Mouse (Mus musculus) adrenal gland (tissue): ENCODE data around the gene Stk38.

ENCODE experiments used
- intact Hi-C: fragments of 180-260 bp; cut with DNase I; formaldehyde crosslinking; loops from one replicate; pipeline ENCODE4 v1.15.1; 2025

Gene Stk38

GRCm38 (mm10) chr17:28961596-28961995 is 46.2 kb downstream of the Stk38 start:
- intact Hi-C loops, result no loop called here

- intact Hi-C loops, result no loop called here
Observed at GRCm38 (mm10) chr17:28960597-28960996, 47.2 kb downstream of the Stk38 start.

GRCm38 (mm10) chr17:28954416-28954815 is 53.4 kb downstream of the Stk38 start:
- intact Hi-C loops, result no loop called here

GRCm38 (mm10) chr17:28953251-28953650 is 54.5 kb downstream of the Stk38 start:
- intact Hi-C loops, result no loop called here

- intact Hi-C loops, result no loop called here
Observed at GRCm38 (mm10) chr17:28951831-28952799, 55.7 kb downstream of the Stk38 start, which contains the start of gene Kctd20. Kctd20 (plus strand) TSS chr17:28951950.

GRCm38 (mm10) chr17:28950751-28951150 is 57.0 kb downstream of the Stk38 start:
- intact Hi-C loops, result no loop called here

- intact Hi-C loops, result no loop called here
Observed at GRCm38 (mm10) chr17:28948661-28949060, 59.1 kb downstream of the Stk38 start.

GRCm38 (mm10) chr17:28947011-28947939 is 60.5 kb downstream of the Stk38 start:
- intact Hi-C loops, result no loop called here

GRCm38 (mm10) chr17:28944481-28944880 is 63.3 kb downstream of the Stk38 start:
- intact Hi-C loops, result no loop called here

GRCm38 (mm10) chr17:28943740-28944139 is 64.1 kb downstream of the Stk38 start, which contains the start of gene Pxt1:
Pxt1 (minus strand) TSS chr17:28943840.
- intact Hi-C loops, result no loop called here

- intact Hi-C loops, result no loop called here
Observed at GRCm38 (mm10) chr17:28942101-28942500, 65.7 kb downstream of the Stk38 start.

GRCm38 (mm10) chr17:28940776-28941555 is 66.8 kb downstream of the Stk38 start:
- intact Hi-C loops, result no loop called here

- intact Hi-C loops, result no loop called here
Observed at GRCm38 (mm10) chr17:28936622-28937345, 71.0 kb downstream of the Stk38 start.

GRCm38 (mm10) chr17:28936133-28936532 is 71.7 kb downstream of the Stk38 start:
- intact Hi-C loops, result no loop called here

- intact Hi-C loops, result no loop called here
Observed at GRCm38 (mm10) chr17:28934120-28934916, 73.5 kb downstream of the Stk38 start.

- intact Hi-C loops, result no loop called here
Observed at GRCm38 (mm10) chr17:28932274-28932673, 75.5 kb downstream of the Stk38 start.

GRCm38 (mm10) chr17:28931436-28932211 is 76.2 kb downstream of the Stk38 start:
- intact Hi-C loops, result no loop called here

GRCm38 (mm10) chr17:28930392-28931074 is 77.3 kb downstream of the Stk38 start:
- intact Hi-C loops, result no loop called here
